Mouse (Mus musculus) cortical plate, adult 2 months (tissue): Measurements from ENCODE around the gene Ccni.

Experiments used
- CTCF ChIP-seq: fragments of 200-500 bp; IDR thresholded peaks from 2 replicates; pipeline ENCODE4 v1.5.1; 2011; ENCODE audit warnings: mild to moderate bottlenecking, control low read depth, low read length; ENCODE audit not compliant: insufficient read depth; ENCODE audit errors: extremely low read depth
- POLR2A ChIP-seq: fragments of 200-500 bp; IDR thresholded peaks from 2 replicates; pipeline ENCODE4 v1.6.1; 2011; ENCODE audit warnings: mild to moderate bottlenecking, low read length, control low read depth; ENCODE audit not compliant: insufficient read depth; ENCODE audit errors: extremely low read depth

DNA sequence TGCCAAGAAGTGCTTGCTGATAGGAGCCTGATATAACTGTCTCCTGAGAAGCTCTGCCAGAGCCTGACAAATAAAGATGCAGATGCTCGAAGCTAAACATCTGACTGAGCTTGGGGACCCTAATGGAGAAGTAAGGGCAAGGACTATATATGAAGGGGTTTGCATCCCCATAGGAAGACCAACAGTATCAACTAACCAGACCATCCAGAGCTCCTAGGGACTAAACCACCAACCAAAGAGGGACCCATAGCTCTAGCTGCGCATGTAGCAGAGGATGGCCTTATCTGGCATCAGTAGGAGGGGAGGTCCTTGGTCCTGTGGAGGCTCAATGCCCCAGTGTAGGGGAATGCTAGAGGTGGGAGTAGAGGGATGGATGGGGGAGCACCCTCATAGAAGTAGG is 18.3 kb upstream of the Ccni start:
- TF ChIP-seq POLR2A (no peak), CTCF (no peak)
